Mouse (Mus musculus) embryonic facial prominence, embryonic 12.5 days (tissue): ENCODE results near the gene 1700020L24Rik. TPM values are rescaled to one million over a fixed set of nuclear protein-coding genes. Genes with fewer than 3 reads are reported as not detected.

Experiments used
- ATAC-seq: fragments of 200-750 bp; cut with Nextera tagmentation; 2 replicates; pipeline ENCODE4 v1.8.0; 2017; ENCODE audit not compliant: insufficient number of reproducible peaks, insufficient read depth, low FRiP score, low TSS enrichment
- H3K27ac ChIP-seq: fragments of 300-500 bp; sonication (generic); 2 replicates; pipeline ENCODE4 v1.5.1; 2016; ENCODE audit warnings: mild to moderate bottlenecking
- H3K27me3 ChIP-seq: fragments of 300-500 bp; sonication (generic); 2 replicates; pipeline ENCODE4 v1.6.1; 2016; ENCODE audit warnings: mild to moderate bottlenecking, moderate library complexity
- H3K36me3 ChIP-seq: fragments of 300-500 bp; sonication (generic); 2 replicates; pipeline ENCODE4 v1.6.1; 2016; ENCODE audit warnings: mild to moderate bottlenecking
- H3K4me1 ChIP-seq: fragments of 300-500 bp; sonication (generic); 2 replicates; pipeline ENCODE4 v1.6.1; 2016
- H3K4me2 ChIP-seq: fragments of 300-500 bp; sonication (generic); replicated peaks from 2 replicates; pipeline ENCODE4 v1.6.1; 2016; ENCODE audit warnings: mild to moderate bottlenecking, moderate library complexity
- H3K4me3 ChIP-seq: fragments of 300-500 bp; sonication (generic); 2 replicates; pipeline ENCODE4 v1.5.1; 2016; ENCODE audit warnings: mild to moderate bottlenecking
- H3K9ac ChIP-seq: fragments of 300-500 bp; sonication (generic); 2 replicates; pipeline ENCODE4 v1.6.1; 2016; ENCODE audit warnings: mild to moderate bottlenecking, moderate library complexity
- H3K9me3 ChIP-seq: fragments of 300-500 bp; sonication (generic); 2 replicates; pipeline ENCODE4 v1.6.1; 2016; ENCODE audit warnings: mild to moderate bottlenecking, moderate library complexity
- WGBS: fragments of 180-500 bp; shearing (Covaris S2); methylation state at CpG from one replicate; pipeline ENCODE4 v1.1.7; 2016; 5-methylcytosine and 5-hydroxymethylcytosine counted together
- polyA plus RNA-seq: library from polyadenylated mRNA; unstranded; fragments of >200 nt; fragmentation: Nextera tagmentation; extraction: Ambion mirVana; gene quantifications from 2 replicates; pipeline ENCODE4 v1.2.1, GENCODE M21; 2016

Gene 1700020L24Rik
- polyA plus RNA-seq, 1 experiment from 2014 or later, result 0.60 TPM

- H3K27ac ChIP-seq, result no peak overlapping the region
These were observed 18.1 kb downstream of the 1700020L24Rik start for GRCm38 (mm10) chr11:83455608-83456007.

GRCm38 (mm10) chr11:83457257-83457656 lies 19.8 kb downstream of the 1700020L24Rik start:
- H3K27ac ChIP-seq, result no peak overlapping the region
- peaks cover 5% of the 10 kb centered on the region for H3K4me1 ChIP-seq
- no peak for ATAC-seq
- no peaks in the 10 kb centered on the region for H3K36me3 ChIP-seq
- 25% methylated on average over 7 of the region's 7 CpGs for WGBS
- H3K9ac ChIP-seq, result no peak overlapping the region
- no peak overlapping the region for H3K4me2 ChIP-seq
- H3K9me3 ChIP-seq, result no peaks in the 10 kb centered on the region
- no peak overlapping the region for H3K4me3 ChIP-seq
- H3K27me3 ChIP-seq, result peaks cover 14% of the 10 kb centered on the region

More at GRCm38 (mm10) chr11:83455608-83456007, 18.1 kb downstream of the 1700020L24Rik start:
- peaks cover 5% of the 10 kb centered on the region for H3K4me1 ChIP-seq
- 63% methylated on average over 3 of the region's 3 CpGs for WGBS
- no peak overlapping the region for H3K4me3 ChIP-seq
- ATAC-seq, result no peak
- peaks cover 5% of the 10 kb centered on the region; the same call in 1 of the 2 replicates for H3K27me3 ChIP-seq
- no peaks in the 10 kb centered on the region for H3K9me3 ChIP-seq
- no peaks in the 10 kb centered on the region for H3K36me3 ChIP-seq
- H3K4me2 ChIP-seq, result no peak overlapping the region
- no peak overlapping the region for H3K9ac ChIP-seq

- Histone ChIP-seq H3K9ac (no peak overlapping the region), H3K4me2 (no peak overlapping the region), H3K4me3 (no peak overlapping the region), H3K9me3 (no peaks in the 10 kb centered on the region), H3K27ac (no peak overlapping the region), H3K27me3 (peaks cover 22% of the 10 kb centered on the region), H3K36me3 (no peaks in the 10 kb centered on the region), H3K4me1 (peaks cover 5% of the 10 kb centered on the region)
- WGBS, result 55% methylated on average over 9 of the region's 9 CpGs
- ATAC-seq, result no peak
These were observed 20.6 kb downstream of the 1700020L24Rik start for GRCm38 (mm10) chr11:83457912-83458601.

GRCm38 (mm10) chr11:83461462-83462027 lies 24.1 kb downstream of the 1700020L24Rik start:
- Histone ChIP-seq H3K27me3 (peaks cover 39% of the 10 kb centered on the region), H3K4me2 (no peak overlapping the region), H3K4me1 (no peaks in the 10 kb centered on the region; the same call in 1 of the 2 replicates), H3K4me3 (peak overlapping the region; percentile 46; the same call in 1 of the 2 replicates), H3K27ac (no peak overlapping the region), H3K36me3 (no peaks in the 10 kb centered on the region), H3K9me3 (no peaks in the 10 kb centered on the region), H3K9ac (no peak overlapping the region)
- WGBS, result 63% methylated on average over 10 of the region's 10 CpGs
- no peak for ATAC-seq

- no peak for ATAC-seq
These were observed 25.3 kb downstream of the 1700020L24Rik start, which contains the start of gene Mmp28 for GRCm38 (mm10) chr11:83462711-83463244. Gene Mmp28 (minus strand): TSS chr11:83463071.

GRCm38 (mm10) chr11:83465976-83466375 lies 28.5 kb downstream of the 1700020L24Rik start:
- H3K27me3 ChIP-seq, result peaks cover 34% of the 10 kb centered on the region
- no peak overlapping the region for H3K4me2 ChIP-seq
- no peaks in the 10 kb centered on the region for H3K36me3 ChIP-seq
- H3K9ac ChIP-seq, result no peak overlapping the region
- H3K27ac ChIP-seq, result no peak overlapping the region
- 36% methylated on average over 2 of the region's 2 CpGs for WGBS
- no peaks in the 10 kb centered on the region; the same call in 1 of the 2 replicates for H3K4me1 ChIP-seq
- no peaks in the 10 kb centered on the region for H3K9me3 ChIP-seq
- H3K4me3 ChIP-seq, result no peak overlapping the region
- ATAC-seq, result no peak

More at GRCm38 (mm10) chr11:83462711-83463244, 25.3 kb downstream of the 1700020L24Rik start, which contains the start of gene Mmp28:
- H3K4me1 ChIP-seq, result no peaks in the 10 kb centered on the region; the same call in none of the 2 replicates
- 0% methylated on average over 42 of the region's 42 CpGs for WGBS
- H3K27me3 ChIP-seq, result peaks cover 39% of the 10 kb centered on the region
- H3K36me3 ChIP-seq, result no peaks in the 10 kb centered on the region
- peak within 1 kb of the TSS; percentile 46 for H3K4me3 ChIP-seq
- peak within 1 kb of the TSS; percentile 83 for H3K4me2 ChIP-seq
- no peaks in the 10 kb centered on the region for H3K9me3 ChIP-seq
- no peak within 1 kb of the TSS for H3K27ac ChIP-seq
- peak within 1 kb of the TSS; percentile 58 for H3K9ac ChIP-seq

GRCm38 (mm10) chr11:83467120-83467652 lies 29.7 kb downstream of the 1700020L24Rik start:
- no peak overlapping the region for H3K9ac ChIP-seq

GRCm38 (mm10) chr11:83468765-83469164 lies 31.3 kb downstream of the 1700020L24Rik start:
- peaks cover 10% of the 10 kb centered on the region for H3K27me3 ChIP-seq
- 84% methylated on average over 3 of the region's 3 CpGs for WGBS

More at GRCm38 (mm10) chr11:83467120-83467652, 29.7 kb downstream of the 1700020L24Rik start:
- Histone ChIP-seq H3K9me3 (no peaks in the 10 kb centered on the region), H3K4me2 (no peak overlapping the region), H3K27me3 (peaks cover 25% of the 10 kb centered on the region), H3K4me3 (no peak overlapping the region), H3K27ac (no peak overlapping the region), H3K36me3 (no peaks in the 10 kb centered on the region), H3K4me1 (peaks cover 3% of the 10 kb centered on the region; the same call in 1 of the 2 replicates)
- WGBS, result 63% methylated on average over 11 of the region's 11 CpGs
- ATAC-seq, result no peak

GRCm38 (mm10) chr11:83471766-83472165 lies 34.3 kb downstream of the 1700020L24Rik start:
- Histone ChIP-seq H3K4me3 (no peak overlapping the region), H3K9ac (no peak overlapping the region), H3K4me1 (peaks cover 13% of the 10 kb centered on the region), H3K27me3 (no peaks in the 10 kb centered on the region; the same call in 1 of the 2 replicates), H3K9me3 (no peaks in the 10 kb centered on the region), H3K27ac (0 out of 2 replicates have a peak overlapping the region, but pooled peaks have one; percentile 97), H3K36me3 (0 out of 2 replicates have a peak, but pooled peaks cover 5% of the 10 kb centered on the region), H3K4me2 (peak overlapping the region; percentile 87)
- 83% methylated on average over 2 of the region's 2 CpGs for WGBS
- ATAC-seq, result no peak

More at GRCm38 (mm10) chr11:83468765-83469164, 31.3 kb downstream of the 1700020L24Rik start:
- no peak overlapping the region for H3K27ac ChIP-seq
- no peak overlapping the region for H3K4me2 ChIP-seq
- H3K4me1 ChIP-seq, result peaks cover 4% of the 10 kb centered on the region; the same call in 1 of the 2 replicates
- H3K36me3 ChIP-seq, result no peaks in the 10 kb centered on the region
- no peak overlapping the region for H3K4me3 ChIP-seq
- ATAC-seq, result no peak
- no peak overlapping the region for H3K9ac ChIP-seq
- no peaks in the 10 kb centered on the region for H3K9me3 ChIP-seq

- peak; percentile 99 for ATAC-seq
- Histone ChIP-seq H3K27me3 (no peaks in the 10 kb centered on the region), H3K4me2 (peak within 1 kb of the TSS; percentile 87), H3K27ac (peak within 1 kb of the TSS; percentile 97), H3K9me3 (no peaks in the 10 kb centered on the region), H3K4me1 (peaks cover 13% of the 10 kb centered on the region), H3K36me3 (0 out of 2 replicates have a peak, but pooled peaks cover 7% of the 10 kb centered on the region), H3K9ac (peak within 1 kb of the TSS; percentile 92), H3K4me3 (peak within 1 kb of the TSS; percentile 91)
- under 1% methylated on average over 66 of the region's 66 CpGs for WGBS
These were observed 35.1 kb downstream of the 1700020L24Rik start, which contains the start of gene Taf15 for GRCm38 (mm10) chr11:83472324-83473234. Gene Taf15 (plus strand): TSS chr11:83473086.
